17 mouse cellular contexts compared by ENCODE assay signal in the genomic region with DNA sequence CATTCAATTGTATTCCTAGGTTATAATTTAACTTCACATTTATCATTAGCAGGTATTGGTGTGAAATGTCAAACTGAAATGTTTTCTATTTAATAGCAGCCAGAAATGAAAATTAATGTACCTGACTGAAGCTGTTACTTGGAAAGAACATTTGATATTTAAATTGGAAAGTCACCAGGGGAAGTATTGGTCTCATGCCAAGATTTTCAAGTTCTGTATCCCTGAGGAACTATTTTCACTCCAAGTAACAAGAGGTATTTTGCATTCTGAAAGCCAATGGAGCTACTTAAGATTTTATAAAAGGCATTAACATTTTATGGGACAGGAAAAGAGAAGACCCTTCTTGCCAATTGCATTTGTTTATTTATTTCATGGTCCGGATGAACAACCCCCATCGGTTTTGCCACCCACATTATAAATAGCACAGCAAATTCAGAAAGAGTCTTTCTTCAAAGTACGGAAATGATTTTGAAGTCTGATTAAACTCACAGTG.
A peak's percentile ranks its signal among the peaks of the same experiment; 100 is the strongest.
DNase-seq lines count a peak whose midpoint lies in the region; ATAC-seq and TF ChIP-seq lines count a peak whose summit lies in the region.
"Had no signal": no experiment of that assay in that cellular context is flagged by ENCODE, and none has a peak within 500 bp of the region (broad histone marks: within the 10 kb centered on the region; RNA-seq: fewer than 3 reads in every experiment).

No protein-coding gene starts in this region.

- H3K9me3 ChIP-seq in hindbrain, postnatal 0 days (ENCODE audit: low read length), result no peaks in the 10 kb centered on the region
- H3K9me3 ChIP-seq in hindbrain, embryonic 12.5 days (replicated peaks), result no peaks in the 10 kb centered on the region
- no peaks in the 10 kb centered on the region for H3K9me3 ChIP-seq in midbrain, embryonic 14.5 days (ENCODE audit: control insufficient read depth, low read length)
- no peaks in the 10 kb centered on the region for H3K9me3 ChIP-seq in midbrain, embryonic 10.5 days (replicated peaks)
- H3K9me3 ChIP-seq in neural tube, embryonic 12.5 days, result no peaks in the 10 kb centered on the region
- H3K9me3 ChIP-seq: heart, embryonic 10.5 days; liver, embryonic 13.5 days; stomach, embryonic 15.5 days had no signal

- H3K27me3 ChIP-seq in hindbrain, postnatal 0 days (ENCODE audit: insufficient read depth, low read length), result no peaks in the 10 kb centered on the region
- H3K27me3 ChIP-seq in hindbrain, embryonic 12.5 days, result no peaks in the 10 kb centered on the region
- H3K27me3 ChIP-seq in midbrain, embryonic 14.5 days (ENCODE audit: control insufficient read depth, insufficient read depth, low read length), result no peaks in the 10 kb centered on the region
- H3K27me3 ChIP-seq in midbrain, embryonic 10.5 days (ENCODE audit: low read depth, poor library complexity, severe bottlenecking), result no peaks in the 10 kb centered on the region
- no peaks in the 10 kb centered on the region for H3K27me3 ChIP-seq in neural tube, embryonic 12.5 days (replicated peaks)
- H3K27me3 ChIP-seq: liver, embryonic 13.5 days; stomach, embryonic 15.5 days had no signal

- 42% methylated on average over 3 of the region's 3 CpGs for WGBS in hindbrain, postnatal 0 days
- 75% methylated on average over 3 of the region's 3 CpGs for WGBS in hindbrain, embryonic 12.5 days
- WGBS in midbrain, embryonic 14.5 days, result 56% methylated on average over 3 of the region's 3 CpGs
- 72% methylated on average over 3 of the region's 3 CpGs for WGBS in midbrain, embryonic 10.5 days
- WGBS in neural tube, embryonic 12.5 days, result 52% methylated on average over 3 of the region's 3 CpGs

- peak; percentile 41 for DNase-seq in cerebellum, adult 9-10 months
- DNase-seq in cerebellum, adult 18-20 months, result no peak
- peak; percentile 12 for DNase-seq in hindbrain, postnatal 0 days (ENCODE audit: low spot score)
- DNase-seq in midbrain, embryonic 14.5 days, result peak; percentile 57
- DNase-seq in midbrain, embryonic 10.5 days (ENCODE audit: low spot score), result no peak
- no peak for DNase-seq in left cerebral cortex, adult 11 months (ENCODE audit: low spot score)
- DNase-seq: adrenal gland, adult 8-10 months; gastrocnemius, postnatal 25 days; liver, embryonic 13.5 days; spleen, adult 18-20 months; thymus, adult 2 months had no signal

- no peak; the same call in 1 of the 2 replicates for ATAC-seq in hindbrain, postnatal 0 days
- ATAC-seq in hindbrain, embryonic 12.5 days (ENCODE audit: low FRiP score), result no peak
- ATAC-seq in midbrain, embryonic 14.5 days (ENCODE audit: low FRiP score, low TSS enrichment), result peak; percentile 20; the same call in 1 of the 2 replicates
- peak; percentile 21; the same call in 1 of the 2 replicates for ATAC-seq in neural tube, embryonic 12.5 days (ENCODE audit: low FRiP score, low read depth)
- ATAC-seq: lung, postnatal 0 days had no signal

- H3K4me1 ChIP-seq in hindbrain, postnatal 0 days (ENCODE audit: insufficient read depth, low read length), result no peaks in the 10 kb centered on the region
- H3K4me1 ChIP-seq in hindbrain, embryonic 12.5 days, result no peaks in the 10 kb centered on the region
- no peaks in the 10 kb centered on the region for H3K4me1 ChIP-seq in midbrain, embryonic 14.5 days (ENCODE audit: control insufficient read depth, insufficient read depth, low read length)
- no peaks in the 10 kb centered on the region for H3K4me1 ChIP-seq in midbrain, embryonic 10.5 days
- no peaks in the 10 kb centered on the region for H3K4me1 ChIP-seq in neural tube, embryonic 12.5 days
- H3K4me1 ChIP-seq: heart, embryonic 10.5 days; liver, embryonic 13.5 days; stomach, embryonic 15.5 days had no signal

- H3K36me3 ChIP-seq in hindbrain, postnatal 0 days (ENCODE audit: insufficient read depth, low read length), result no peaks in the 10 kb centered on the region
- no peaks in the 10 kb centered on the region for H3K36me3 ChIP-seq in hindbrain, embryonic 12.5 days
- H3K36me3 ChIP-seq in midbrain, embryonic 14.5 days (ENCODE audit: control insufficient read depth, insufficient read depth, low read length), result no peaks in the 10 kb centered on the region
- no peaks in the 10 kb centered on the region for H3K36me3 ChIP-seq in midbrain, embryonic 10.5 days
- no peaks in the 10 kb centered on the region for H3K36me3 ChIP-seq in neural tube, embryonic 12.5 days
- H3K36me3 ChIP-seq: heart, embryonic 10.5 days; liver, embryonic 13.5 days; stomach, embryonic 15.5 days had no signal

- no peak overlapping the region for H3K4me3 ChIP-seq in hindbrain, postnatal 0 days (ENCODE audit: low read length)
- no peak overlapping the region for H3K4me3 ChIP-seq in hindbrain, embryonic 12.5 days
- no peak overlapping the region for H3K4me3 ChIP-seq in midbrain, embryonic 14.5 days (replicated peaks; ENCODE audit: low read depth, low read length)
- no peak overlapping the region for H3K4me3 ChIP-seq in midbrain, embryonic 10.5 days
- H3K4me3 ChIP-seq in neural tube, embryonic 12.5 days, result no peak overlapping the region
- H3K4me3 ChIP-seq: heart, embryonic 10.5 days; layer of hippocampus, adult 2 months; liver, embryonic 13.5 days; stomach, embryonic 15.5 days had no signal

- no peak overlapping the region for H3K4me2 ChIP-seq in hindbrain, postnatal 0 days (ENCODE audit: low read depth, low read length)
- H3K4me2 ChIP-seq in hindbrain, embryonic 12.5 days (replicated peaks), result no peak overlapping the region
- no peak overlapping the region for H3K4me2 ChIP-seq in midbrain, embryonic 14.5 days (ENCODE audit: low read length)
- no peak overlapping the region for H3K4me2 ChIP-seq in neural tube, embryonic 12.5 days (replicated peaks)
- H3K4me2 ChIP-seq: liver, embryonic 13.5 days; stomach, embryonic 15.5 days had no signal

- H3K9ac ChIP-seq in hindbrain, postnatal 0 days (replicated peaks; ENCODE audit: low read length), result no peak overlapping the region
- H3K9ac ChIP-seq in hindbrain, embryonic 12.5 days, result no peak overlapping the region
- no peak overlapping the region for H3K9ac ChIP-seq in midbrain, embryonic 14.5 days (replicated peaks; ENCODE audit: low read length)
- no peak overlapping the region for H3K9ac ChIP-seq in neural tube, embryonic 12.5 days
- H3K9ac ChIP-seq: liver, embryonic 13.5 days; stomach, embryonic 15.5 days had no signal

- TF ChIP-seq CTCF in hindbrain, postnatal 0 days (IDR thresholded peaks at IDR 0.05; ENCODE audit: low read depth), result no peak

- no peak overlapping the region for H3K27ac ChIP-seq in hindbrain, postnatal 0 days
- no peak overlapping the region for H3K27ac ChIP-seq in hindbrain, embryonic 12.5 days
- no peak overlapping the region for H3K27ac ChIP-seq in midbrain, embryonic 14.5 days (replicated peaks; ENCODE audit: low read depth, low read length)
- H3K27ac ChIP-seq in midbrain, embryonic 10.5 days (replicated peaks), result no peak overlapping the region
- no peak overlapping the region for H3K27ac ChIP-seq in neural tube, embryonic 12.5 days
- H3K27ac ChIP-seq: heart, embryonic 10.5 days; layer of hippocampus, adult 2 months; liver, embryonic 13.5 days; stomach, embryonic 15.5 days had no signal

Comparison
In these comparisons a context has a peak if more than half of its experiments do, and no peak if none do; other contexts are left out.
1. DNase-seq: peak in cerebellum, adult 9-10 months (single experiment), hindbrain, postnatal 0 days (single experiment) and midbrain, embryonic 14.5 days (single experiment); none in cerebellum, adult 18-20 months (0 of 2), midbrain, embryonic 10.5 days (single experiment) and left cerebral cortex, adult 11 months (single experiment).
2. ATAC-seq: peak in midbrain, embryonic 14.5 days (single experiment) and neural tube, embryonic 12.5 days (single experiment); none in hindbrain, postnatal 0 days (single experiment) and hindbrain, embryonic 12.5 days (single experiment).